Mouse (Mus musculus) urinary bladder, postnatal 36 days (tissue): ENCODE data around the gene Dsp.

Source experiments
- DNase-seq, 2 experiments: peaks; one replicate each; pipeline ENCODE4 v3.0.0; 2022; ENCODE audit warnings: low spot score in 2 of 2, mixed read lengths in 1 of 2

The Dsp gene

DNA sequence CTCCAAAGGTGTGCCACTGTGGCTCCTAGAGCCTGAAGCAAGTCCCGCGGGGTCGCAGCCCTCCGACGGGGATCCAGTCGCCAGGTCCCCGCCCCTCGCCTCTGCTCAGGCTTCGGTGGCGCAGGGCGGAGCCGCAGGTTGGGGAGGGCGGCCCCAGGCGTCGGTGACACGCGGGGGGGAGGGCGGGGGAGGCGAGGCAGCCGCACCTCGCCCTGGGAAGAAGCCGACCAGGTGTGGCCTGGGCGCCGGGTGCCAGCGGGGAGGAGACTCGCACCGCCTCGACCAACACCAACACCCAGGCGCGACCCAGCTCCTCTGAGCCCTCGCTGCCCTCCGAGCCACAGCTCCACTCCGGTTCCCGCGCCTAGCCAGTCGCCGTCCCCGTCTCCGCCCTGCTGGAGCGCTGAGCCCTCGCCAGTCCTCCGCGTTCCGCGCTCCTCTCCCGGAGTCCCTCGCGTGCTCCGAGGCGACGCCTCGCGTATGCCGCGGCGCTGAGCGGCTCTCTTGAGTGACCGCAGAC lies at the start of gene Dsp:
Gene Dsp (plus strand): TSS at position 226 of the 520 bp plus-strand sequence.
- peak; percentile 60 to 71 for DNase-seq

DNA sequence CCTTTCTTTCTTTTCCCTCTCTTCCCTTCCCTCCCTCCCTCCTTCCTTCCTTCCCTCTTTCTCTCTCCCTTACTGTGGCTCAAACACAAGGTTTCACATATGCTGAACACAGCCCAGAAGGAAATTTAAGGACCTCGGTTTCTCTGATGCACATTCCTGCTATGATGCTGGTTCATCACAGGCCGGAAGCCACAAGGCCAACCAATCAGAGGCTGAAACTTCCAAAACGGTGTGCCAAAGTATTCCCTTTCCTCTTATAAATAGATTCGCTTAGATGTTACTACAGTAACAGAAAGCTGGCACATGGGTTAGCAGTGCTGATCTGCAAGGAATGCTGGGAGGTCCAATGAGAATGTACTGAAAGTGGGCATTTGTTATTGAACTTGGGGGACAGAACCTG lies 47.7 kb upstream of the Dsp start:
- no peak for DNase-seq

- no peak for DNase-seq
These were observed 46.6 kb upstream of the Dsp start for GRCm38 (mm10) chr13:38104501-38104900.

DNA sequence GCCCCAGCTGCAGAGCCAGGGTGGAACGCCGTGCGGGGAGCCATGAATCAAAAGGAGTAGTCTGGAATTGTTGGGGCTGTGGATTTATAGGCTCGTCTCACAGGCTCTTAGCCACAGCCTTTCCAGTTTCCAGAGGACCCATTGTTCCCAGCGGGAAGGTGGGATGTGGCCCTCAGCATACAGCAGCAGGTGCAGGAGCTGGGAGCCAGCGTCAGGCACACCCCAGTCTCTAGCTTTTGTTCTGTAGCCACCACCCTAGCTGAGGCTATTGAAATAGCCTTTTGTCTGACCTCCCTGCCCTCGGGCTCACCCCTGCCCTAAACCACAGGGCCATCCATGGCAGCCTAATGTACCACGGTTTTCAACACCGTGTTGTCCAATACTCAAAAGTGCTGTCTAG lies 42.0 kb upstream of the Dsp start:
- DNase-seq = no peak

DNA sequence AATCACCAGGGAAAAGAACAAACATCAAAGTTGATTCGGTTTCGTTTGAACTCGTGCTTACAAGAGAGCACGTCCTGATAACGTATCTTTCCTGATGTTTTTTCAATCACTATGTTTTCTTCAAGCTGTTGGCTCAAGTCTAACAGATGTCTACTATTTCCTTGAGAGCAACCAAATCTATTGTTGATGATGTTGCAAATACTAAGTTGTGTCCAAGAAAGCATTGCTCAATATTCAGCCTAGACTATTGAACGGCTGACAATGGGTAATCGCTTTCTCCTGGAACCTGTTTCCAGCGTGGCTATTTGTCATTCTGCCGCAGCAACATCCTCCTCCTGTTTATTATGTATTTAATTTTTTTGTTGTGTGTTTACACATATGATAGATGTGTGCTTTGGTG lies 28.8 kb upstream of the Dsp start:
- no peak for DNase-seq

GRCm38 (mm10) chr13:38123666-38124065 lies 27.4 kb upstream of the Dsp start:
- peak; percentile 20 to 35 for DNase-seq

DNA sequence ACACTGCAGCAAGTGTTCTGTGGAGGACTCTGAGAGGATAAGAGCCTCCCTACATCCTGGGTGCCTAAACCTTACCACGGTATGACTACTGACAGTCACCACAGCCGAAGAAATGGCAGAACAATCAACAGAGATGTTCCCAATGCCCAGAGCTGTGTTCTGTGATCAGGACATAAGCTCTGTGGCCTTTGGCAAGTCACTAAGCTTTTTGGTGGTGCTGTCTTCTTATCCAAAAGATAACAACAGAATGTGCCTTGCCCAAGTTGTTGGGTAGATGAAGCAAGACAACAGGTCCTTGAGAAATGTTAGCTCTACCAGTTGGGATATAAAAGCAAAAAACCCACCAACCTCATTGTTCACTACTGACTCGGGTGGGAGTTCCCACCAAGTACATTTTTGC lies 23.4 kb upstream of the Dsp start:
- no peak for DNase-seq

GRCm38 (mm10) chr13:38128246-38128645 lies 22.8 kb upstream of the Dsp start:
- DNase-seq = peak in 1 of 2 experiments; percentile 29

DNA sequence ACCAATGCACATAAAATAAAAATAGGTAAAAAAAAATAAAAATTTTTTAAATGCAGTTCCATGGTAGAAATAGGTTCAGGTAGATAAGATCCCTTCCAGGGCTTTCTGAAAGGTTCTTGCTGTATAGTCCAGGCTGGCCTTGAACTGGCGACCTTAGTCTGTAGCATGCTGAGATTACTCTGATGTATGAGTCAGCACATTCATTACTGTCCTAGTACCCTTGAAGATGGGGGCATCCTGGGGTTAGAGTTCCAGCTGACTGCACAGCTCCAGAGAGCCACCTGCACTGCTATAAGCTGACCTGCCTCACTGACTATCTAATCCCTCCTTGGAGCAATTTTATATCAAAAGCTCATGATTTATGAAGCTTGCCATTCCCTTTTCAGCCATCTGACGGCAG lies 21.6 kb upstream of the Dsp start:
- DNase-seq = no peak

GRCm38 (mm10) chr13:38130116-38130515 lies 21.0 kb upstream of the Dsp start:
- DNase-seq = no peak

- no peak for DNase-seq
These were observed 18.0 kb upstream of the Dsp start for GRCm38 (mm10) chr13:38133016-38133528.

DNA sequence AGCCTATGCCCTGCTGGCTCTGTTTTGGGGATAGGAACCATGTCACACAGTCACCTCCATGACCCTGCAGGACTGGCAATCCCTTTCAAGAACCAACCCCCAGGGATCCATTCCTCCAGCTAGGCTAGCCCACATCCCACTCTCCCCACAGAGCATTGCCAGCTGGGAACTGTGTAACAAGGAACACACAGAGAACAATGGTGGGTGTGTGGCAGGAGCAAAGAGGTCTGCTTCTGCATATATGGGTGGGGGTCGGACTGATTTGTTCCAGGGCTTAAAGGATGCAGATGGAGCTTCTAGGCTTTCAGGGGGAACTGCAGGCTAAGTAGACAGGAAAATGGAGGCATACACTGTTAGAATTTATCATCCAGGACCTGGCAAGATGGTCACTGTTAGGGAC lies 10.6 kb upstream of the Dsp start:
- DNase-seq = no peak

DNA sequence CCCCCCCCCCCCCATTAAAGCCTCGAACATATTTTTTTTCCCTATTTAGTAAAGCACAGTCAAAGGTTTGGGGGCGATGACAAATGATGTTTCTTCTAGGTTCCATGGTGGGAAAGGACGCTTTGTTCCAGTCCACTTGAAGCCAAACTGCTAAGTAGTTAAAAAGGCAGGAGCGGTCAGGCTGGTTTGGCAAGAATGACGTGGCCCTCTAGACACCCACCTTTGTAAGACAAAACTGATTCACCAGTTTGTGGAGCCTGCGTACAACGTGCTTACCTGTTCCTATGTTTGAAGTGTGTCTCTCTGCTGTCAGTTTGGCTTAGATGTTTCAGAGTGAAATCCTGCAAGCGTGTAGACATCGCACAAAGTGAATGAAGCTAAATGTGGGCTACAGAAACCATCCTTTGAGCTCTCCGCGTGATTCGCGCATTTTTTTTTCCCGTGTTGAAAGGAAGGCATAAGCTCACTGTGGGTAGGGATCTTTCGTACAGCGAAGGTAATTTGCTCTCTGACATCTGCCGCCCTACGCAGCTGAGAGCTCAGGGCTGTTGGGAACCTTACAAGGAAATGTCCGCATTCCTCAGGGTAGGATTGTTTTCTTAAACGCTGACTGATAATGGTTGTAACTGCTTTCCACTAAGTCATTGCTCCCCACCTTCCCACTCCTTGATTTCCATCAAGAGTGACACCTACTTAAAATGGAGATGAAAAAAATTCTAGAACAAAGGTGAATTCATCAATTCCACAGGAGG lies 6.0 kb upstream of the Dsp start:
- peak; percentile 61 to 75 for DNase-seq

DNA sequence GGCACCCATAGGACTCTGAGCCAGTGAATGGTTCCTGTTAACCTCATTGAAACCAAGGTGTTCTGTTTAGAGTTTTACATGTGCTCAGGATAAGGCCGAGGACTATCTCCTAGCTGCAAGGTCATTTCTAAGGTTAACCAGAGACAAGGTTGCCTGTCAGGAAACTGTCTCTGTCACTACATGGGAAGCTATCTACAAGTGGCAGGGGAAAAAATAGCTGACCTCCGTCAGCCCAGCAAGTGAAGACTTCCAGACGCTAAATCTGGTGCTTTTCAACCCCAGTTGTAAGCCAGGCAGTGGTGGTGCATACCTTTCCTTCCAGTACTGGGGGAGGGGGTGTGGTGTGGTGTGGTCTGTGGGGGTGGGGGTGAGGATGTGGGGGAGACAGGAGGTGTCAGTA lies 2.7 kb upstream of the Dsp start:
- DNase-seq = no peak

- DNase-seq = peak in 1 of 2 experiments; percentile 26
These were observed 756 bp downstream of the Dsp start for GRCm38 (mm10) chr13:38151671-38152428.

- DNase-seq = peak; percentile 47 to 48
These were observed 1.4 kb downstream of the Dsp start for GRCm38 (mm10) chr13:38152429-38153035.

- no peak for DNase-seq
These were observed 4.4 kb downstream of the Dsp start for GRCm38 (mm10) chr13:38155523-38155922.

GRCm38 (mm10) chr13:38157635-38158034 lies 6.5 kb downstream of the Dsp start:
- DNase-seq = no peak

- no peak for DNase-seq
These were observed 10.9 kb downstream of the Dsp start for GRCm38 (mm10) chr13:38162002-38162401.

DNA sequence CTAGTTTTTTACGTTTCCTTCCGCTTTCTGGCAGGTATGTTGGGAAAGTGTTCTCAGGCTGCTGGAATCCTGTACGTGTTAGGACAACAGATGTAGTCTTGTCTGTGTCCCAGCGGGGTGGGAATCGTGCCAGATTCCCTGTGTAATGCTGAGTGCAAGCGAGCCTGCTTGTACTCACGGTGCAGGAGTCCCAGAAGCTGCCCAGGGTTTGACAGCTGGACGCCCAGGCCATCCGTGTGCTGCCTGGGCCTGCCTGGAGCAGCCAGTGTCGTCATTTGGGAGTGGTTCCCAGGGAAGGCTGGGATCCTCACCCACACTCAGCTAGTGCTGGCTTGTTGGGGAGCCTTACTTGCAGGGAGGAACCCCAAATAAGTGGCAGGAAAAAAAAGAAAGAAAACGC lies 11.6 kb downstream of the Dsp start:
- DNase-seq = peak; percentile 65 to 66

DNA sequence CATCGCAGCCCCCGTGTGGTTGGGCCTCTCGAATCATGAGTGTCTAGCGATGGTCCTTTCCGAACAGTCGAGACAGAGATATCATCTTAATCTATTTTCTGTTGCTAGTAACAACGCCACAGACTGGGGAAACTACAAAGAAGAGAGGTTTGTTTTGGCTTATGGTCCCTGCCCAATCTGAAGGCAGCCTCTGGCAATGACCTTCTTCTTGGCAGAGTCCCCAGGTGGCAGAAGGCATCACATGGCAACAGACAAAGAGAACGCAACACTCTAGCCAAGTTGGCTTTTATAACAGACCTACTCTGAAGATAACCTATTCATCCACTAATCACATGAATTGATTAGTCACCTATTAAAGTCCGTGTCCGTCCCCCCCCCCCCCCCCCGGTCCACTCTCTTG lies 13.8 kb downstream of the Dsp start:
- no peak for DNase-seq

- DNase-seq = no peak
These were observed 16.0 kb downstream of the Dsp start for GRCm38 (mm10) chr13:38167056-38167455.
